Mouse (Mus musculus) G1E (cell line): ENCODE results near the gene Meis2.

ENCODE experiments used
- CTCF ChIP-seq: IDR thresholded peaks from 2 replicates; pipeline ENCODE4 v1.5.1; 2012; ENCODE audit warnings: low read depth, low read length, inconsistent platforms, mixed read lengths
- GATA1 ChIP-seq: IDR thresholded peaks from 2 replicates; pipeline ENCODE4 v1.6.1; 2012; ENCODE audit warnings: borderline replicate concordance, low read length, inconsistent platforms, mixed read lengths

DNA sequence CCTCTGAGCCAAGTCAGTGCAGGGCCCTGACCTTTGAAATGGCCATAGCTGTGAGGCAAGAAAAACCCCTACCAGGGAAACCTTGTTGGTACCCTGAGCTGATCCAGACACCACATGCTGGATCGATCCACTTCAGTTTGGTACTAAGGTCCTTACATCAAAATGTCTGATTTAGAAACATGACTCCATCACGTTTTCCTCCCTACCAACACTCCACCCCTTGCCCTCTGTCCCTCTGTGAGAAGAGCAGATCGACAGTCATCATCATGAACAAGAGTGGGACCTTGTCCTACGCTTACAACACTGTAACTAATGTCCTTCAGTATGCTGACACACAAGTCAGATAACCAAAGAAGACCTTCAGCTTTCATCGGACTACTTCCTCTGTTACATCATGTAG lies 66.8 kb downstream of the Meis2 start:
- TF ChIP-seq CTCF: no peak
- no peak for TF ChIP-seq GATA1
